Mouse (Mus musculus) gastrocnemius, adult 18-20 months (tissue): ENCODE data around the gene Cacna1s. TPM values are rescaled to one million over a fixed set of nuclear protein-coding genes. Genes with fewer than 3 reads are reported as not detected.

Experiments used
- total RNA-seq, 2 experiments: library from RNA; stranded (reverse); gene quantifications; 2 replicates each; pipeline ENCODE4 v1.2.3; 2021

Cacna1s gene
- total RNA-seq, 2 experiments from 2014 or later: 824 to 1,030 TPM

Other genes with a start within 250 kb of the Cacna1s start
- under 1 TPM in 1 of 2 experiments, not detected in 1; 0.09 TPM for gene Lad1, start 234.2 kb upstream of the Cacna1s start, total RNA-seq
- 1 to 10 TPM; 3.3 to 4.3 TPM for gene Tnnt2, start 216.4 kb upstream of the Cacna1s start, total RNA-seq
- under 1 TPM in 1 of 2 experiments, not detected in 1; 0.09 TPM for gene Pkp1, start 133.5 kb upstream of the Cacna1s start, total RNA-seq
- gene Igfn1, start 46.4 kb upstream of the Cacna1s start, total RNA-seq: 10 to 100 TPM; 32.4 to 62.9 TPM
- 1 to 10 TPM; 5.9 to 7.0 TPM for gene Tmem9, start 44.6 kb upstream of the Cacna1s start, total RNA-seq
- not detected for gene Ascl5, start 1.9 kb upstream of the Cacna1s start, total RNA-seq
- under 1 TPM; 0.53 to 0.74 TPM for gene Kif21b, start 78.6 kb downstream of the Cacna1s start, total RNA-seq
- not detected for gene Mroh3, start 160.1 kb downstream of the Cacna1s start, total RNA-seq
- gene Inava, start 181.5 kb downstream of the Cacna1s start, total RNA-seq: not detected
- not detected for gene Gpr25, start 208.1 kb downstream of the Cacna1s start, total RNA-seq